Mouse (Mus musculus) spleen, postnatal 4 days (tissue): ENCODE measurements around the gene Prr5l.
"Not testable (repeated sequence)": the region's sequence is repeated elsewhere in the genome, so short reads cannot be mapped to it uniquely, and the experiment has no call there.

Source experiments
- DNase-seq, 2 experiments: peaks; one replicate each; pipeline ENCODE4 v3.0.0; 2022; ENCODE audit warnings: low spot score in 2 of 2

The Prr5l gene

DNA sequence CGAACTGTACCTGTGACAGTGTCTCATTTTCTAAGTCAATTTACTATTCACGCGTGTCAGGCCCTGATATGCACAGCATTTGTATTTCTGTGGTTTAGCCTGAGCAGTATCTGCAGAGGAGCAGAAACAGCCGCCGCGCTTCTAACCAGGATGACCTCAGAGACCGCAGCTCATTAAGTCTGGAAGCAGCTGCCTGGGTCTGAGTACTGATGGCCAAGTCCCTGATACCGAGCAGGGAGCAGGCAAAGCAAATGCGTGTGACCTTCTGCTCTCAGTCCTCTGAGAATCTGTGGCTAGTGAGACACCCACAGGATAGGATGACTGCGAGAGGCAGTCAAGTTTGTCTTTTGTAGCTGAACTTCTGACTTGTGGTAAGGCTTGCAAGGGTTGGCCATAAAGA lies 120.4 kb downstream of the Prr5l start:
- DNase-seq: no peak

- DNase-seq: no peak
Observed at GRCm38 (mm10) chr2:101761898-101762297, 120.9 kb downstream of the Prr5l start.

DNA sequence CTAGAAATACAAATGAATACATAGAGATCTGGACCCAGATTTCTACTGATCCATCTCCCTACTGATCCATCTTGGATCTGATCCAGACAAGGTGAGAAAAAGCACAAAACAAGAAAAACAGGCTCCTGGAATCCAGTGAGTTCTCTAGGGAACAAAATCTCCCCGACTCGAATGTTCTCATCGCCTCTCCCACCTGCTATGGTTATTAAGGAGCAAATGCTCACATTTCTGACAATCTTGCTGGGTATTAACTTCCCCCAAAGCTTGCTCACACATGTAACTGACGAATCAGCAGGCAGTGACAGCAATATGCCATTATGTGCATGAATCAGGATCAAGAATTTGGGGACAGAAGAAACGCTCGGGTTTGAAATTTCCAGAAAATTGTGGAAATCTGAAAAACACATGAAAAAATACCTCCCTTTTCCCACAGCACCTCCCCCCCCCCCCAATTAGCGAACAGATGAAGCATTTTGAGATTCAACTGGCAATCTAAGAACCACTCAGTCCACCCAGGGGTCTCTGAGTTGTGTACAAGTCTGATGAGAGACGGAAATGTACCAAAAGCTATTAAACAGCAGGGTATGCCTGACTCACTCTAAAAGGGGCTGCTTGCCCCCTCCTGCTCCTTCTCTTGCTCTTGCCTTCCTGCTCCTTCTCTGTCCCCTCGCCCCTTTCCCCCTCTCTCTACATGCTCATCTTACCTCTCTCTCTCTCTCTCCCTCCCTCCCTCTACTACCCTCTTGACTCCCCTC lies 123.1 kb downstream of the Prr5l start:
- no peak for DNase-seq

GRCm38 (mm10) chr2:101757806-101758205 lies 125.0 kb downstream of the Prr5l start:
- no peak for DNase-seq

GRCm38 (mm10) chr2:101756069-101756753 lies 126.6 kb downstream of the Prr5l start:
- DNase-seq: no peak

DNA sequence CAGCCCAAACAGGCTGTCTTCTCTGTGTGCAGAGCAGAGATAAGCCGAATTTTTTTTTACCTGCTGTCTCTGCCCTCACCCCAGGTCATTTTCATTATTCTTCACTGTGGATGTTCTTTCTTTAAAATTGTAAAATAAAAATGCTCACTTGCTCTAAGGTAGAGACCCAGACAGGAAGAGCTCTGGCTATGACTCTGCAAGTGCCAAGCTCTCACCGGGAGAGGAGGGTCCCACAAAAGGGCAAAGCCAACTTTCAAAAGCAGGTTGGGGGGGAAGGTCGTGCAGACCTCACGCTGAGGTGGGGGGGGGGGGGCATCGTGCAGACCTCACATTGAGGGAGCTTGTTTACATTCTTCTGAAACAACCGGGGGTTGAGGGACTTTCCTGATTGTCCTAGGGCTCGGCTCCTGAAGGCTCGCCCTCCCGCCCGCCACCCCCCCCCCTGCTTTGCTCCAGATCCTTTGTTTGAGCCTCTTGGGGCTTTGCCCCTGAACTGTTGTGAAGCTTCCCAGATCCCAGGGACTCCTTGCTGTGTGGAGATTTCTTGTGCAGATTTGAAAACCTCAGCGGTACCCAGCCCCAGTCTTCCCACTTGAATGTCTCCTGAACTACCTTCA lies 127.8 kb downstream of the Prr5l start:
- no peak for DNase-seq

DNA sequence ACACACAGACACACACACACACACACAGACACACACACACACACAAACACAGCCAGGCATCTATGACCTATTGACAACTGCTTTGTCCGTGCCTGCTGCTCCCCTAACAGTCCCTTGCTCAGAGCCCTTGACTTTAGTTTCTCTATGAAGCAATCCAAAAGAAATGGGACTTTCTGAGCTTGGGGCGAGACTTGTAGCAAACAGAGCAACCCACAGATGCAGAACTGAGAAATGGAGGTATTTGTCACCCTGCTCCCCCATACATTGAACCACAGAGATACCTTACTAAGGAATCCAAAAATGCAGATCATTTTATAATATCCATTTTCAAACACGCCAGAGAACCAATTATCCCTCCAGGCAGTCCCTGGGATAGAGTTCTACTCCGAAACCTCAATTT lies 128.4 kb downstream of the Prr5l start:
- no peak for DNase-seq

DNA sequence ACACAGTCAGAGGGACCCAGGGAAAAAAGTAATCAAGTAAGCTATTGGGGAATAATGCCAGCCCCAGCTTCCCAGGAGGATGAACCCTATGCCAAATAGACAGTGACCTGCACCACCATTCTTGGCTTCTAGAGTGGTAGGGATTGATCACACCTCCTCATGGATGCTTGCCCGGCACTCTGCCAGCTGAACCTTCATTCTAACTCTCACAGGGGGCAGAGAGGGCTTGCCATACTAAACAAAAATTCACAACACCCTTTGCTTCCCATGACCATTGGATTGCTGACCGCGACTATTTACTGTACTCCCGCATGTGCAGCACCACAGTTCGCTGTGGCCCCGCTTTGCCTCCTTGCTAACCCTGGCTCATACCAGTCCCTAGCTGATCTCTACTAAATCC lies 129.8 kb downstream of the Prr5l start:
- DNase-seq: no peak

DNA sequence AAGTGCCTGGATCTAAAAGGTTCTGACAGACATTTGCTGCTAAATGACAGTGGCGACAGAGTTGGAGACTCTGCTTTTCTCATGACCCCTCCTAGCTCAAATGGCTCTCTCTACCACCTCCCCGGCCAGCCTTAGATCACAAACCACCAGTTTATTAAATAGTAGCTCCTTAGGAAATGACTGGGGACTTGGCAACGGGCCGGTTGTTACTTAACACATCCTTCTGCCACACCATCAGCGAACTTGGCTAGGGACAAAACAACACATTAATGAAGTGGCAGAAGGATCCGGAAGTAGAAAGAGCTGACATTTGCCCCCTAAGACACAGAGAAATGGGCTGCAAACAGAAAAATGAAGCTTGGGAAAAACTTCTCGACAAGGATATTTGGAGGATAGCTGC lies 130.4 kb downstream of the Prr5l start:
- no peak for DNase-seq

DNA sequence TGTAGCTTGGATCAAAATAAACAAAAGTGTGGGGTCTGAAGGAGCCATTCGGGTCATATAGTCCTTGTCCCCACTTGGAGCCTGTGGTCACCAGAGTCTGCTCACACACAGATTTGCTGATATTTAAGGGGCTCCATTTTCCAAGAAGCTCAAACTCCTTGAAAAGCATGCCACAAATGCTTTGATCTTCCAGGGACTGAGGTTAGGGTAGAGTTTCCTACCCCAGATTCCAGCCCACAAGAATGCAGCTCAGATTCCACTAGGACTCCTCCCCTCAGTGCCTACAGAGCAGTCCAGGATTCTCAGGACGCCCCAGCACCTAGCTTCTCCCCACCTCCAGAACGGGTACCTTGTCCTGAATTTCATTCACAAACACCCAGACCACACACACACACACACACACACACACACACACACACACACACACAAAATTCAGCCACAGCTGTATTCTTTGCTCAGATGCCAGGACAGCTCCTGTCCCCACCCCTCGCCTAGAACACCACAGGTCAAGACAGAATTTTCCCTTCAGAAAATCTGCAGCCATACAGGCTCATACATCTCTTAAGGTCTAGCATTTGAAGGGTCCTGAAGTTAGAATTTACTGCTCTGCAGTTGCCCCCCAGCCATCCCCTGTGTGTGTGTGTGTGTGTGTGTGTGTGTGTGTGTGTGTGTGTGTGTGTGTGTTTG lies 131.4 kb downstream of the Prr5l start:
- no peak for DNase-seq

DNA sequence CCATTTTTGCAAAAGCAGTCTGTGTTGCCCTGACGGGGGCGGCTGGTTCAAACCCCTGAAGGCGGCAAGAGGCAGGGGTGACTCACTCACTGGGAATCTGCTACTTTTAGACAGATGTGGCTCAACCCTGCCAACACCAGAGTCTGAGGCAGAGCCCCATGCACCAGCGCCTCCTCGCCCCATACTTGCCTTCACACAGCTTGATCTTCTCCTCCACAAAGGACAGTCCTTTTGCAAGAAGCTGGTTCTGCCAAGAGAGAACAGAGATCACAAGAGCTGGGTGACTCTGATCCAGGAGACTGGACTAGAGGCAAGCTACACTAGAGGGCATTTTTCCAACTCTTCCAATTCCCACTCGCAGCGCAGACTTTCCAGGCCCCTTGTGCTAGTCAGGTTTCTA lies 136.3 kb downstream of the Prr5l start:
- DNase-seq: no peak

- DNase-seq: not testable (repeated sequence)
Observed at GRCm38 (mm10) chr2:101745656-101746055, 137.2 kb downstream of the Prr5l start.

DNA sequence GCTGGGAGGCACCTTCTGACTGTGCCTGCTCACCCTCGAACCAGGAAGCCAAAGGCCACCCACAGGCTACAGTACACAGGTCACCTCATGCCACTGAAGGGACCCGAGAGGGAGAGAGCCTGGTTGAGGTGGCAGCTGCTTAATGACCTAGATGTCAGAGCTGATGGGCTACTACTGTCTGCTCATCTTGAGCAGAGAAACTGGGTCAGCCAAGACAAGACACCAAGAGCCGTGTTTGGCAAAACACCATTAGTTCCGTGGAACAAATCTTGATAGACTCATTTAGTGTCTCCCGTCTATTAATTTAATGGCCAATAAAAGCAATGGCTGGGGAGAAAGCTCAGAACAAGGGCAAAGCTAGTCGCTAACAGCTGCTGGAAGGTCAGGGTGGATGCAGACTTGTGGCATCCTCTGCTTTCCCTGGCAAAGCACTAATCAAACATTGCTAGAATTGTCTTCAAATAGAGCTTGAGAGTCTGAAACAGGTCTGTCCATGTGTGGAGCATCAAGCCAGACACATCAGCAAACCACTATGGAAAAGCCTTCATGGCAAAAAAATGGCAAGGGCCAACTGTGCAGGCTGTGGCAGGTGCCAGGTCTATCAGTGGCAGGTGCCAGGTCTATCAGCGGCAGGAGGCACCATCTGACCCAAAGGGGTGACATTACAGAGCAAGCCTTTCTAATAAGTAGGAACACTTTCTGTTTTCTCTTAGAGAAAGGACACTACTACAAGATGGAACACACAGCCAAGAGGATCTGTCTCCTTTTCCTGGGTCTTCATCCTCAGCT lies 140.6 kb downstream of the Prr5l start:
- no peak for DNase-seq

GRCm38 (mm10) chr2:101741653-101742052 lies 141.2 kb downstream of the Prr5l start:
- DNase-seq: no peak

DNA sequence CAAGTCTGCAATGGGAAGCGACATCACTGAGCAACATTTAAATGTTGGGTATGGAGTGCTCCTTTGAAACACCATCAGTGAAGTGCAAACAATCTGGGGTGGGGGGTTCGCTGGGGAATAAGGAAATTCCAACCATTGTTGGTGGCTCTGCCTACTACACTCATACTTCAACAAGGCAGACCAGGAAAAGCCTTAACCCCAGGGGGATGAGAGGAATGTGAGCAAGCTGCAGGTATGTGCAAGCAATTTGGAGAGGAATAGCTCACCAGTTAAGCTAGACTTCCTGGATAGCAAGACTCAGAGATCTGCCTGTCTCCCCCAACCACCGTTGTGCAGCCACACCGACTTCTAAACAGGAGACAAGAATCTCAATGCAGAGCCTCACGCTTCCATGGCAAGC lies 142.9 kb downstream of the Prr5l start:
- DNase-seq: no peak

- no peak for DNase-seq
Observed at GRCm38 (mm10) chr2:101733564-101733963, 149.3 kb downstream of the Prr5l start.

DNA sequence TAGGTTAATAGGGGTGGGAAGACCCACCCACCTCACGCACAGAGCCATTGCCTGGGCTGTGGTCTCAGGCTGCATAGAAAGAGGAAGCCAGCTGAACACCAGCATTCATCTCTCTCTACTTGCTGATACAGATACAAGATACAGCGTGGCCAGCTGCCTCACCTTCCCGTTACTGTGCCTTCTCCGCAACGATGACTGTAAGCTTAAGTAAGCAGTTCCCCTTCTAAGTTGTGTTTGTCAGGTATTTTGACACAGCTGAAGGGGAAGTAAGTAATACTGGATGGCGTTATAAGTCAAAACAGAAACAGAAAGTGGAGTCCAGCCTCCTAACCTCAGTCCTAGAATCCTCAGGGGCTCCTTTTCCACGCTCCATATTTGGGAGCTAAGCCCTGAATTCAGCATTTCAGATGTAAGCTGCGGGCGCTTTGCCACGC lies 150.0 kb downstream of the Prr5l start:
- peak; percentile 44 to 67 for DNase-seq

GRCm38 (mm10) chr2:101730972-101731371 lies 151.9 kb downstream of the Prr5l start:
- DNase-seq: no peak

- no peak for DNase-seq
Observed at GRCm38 (mm10) chr2:101729472-101729871, 153.4 kb downstream of the Prr5l start.

DNA sequence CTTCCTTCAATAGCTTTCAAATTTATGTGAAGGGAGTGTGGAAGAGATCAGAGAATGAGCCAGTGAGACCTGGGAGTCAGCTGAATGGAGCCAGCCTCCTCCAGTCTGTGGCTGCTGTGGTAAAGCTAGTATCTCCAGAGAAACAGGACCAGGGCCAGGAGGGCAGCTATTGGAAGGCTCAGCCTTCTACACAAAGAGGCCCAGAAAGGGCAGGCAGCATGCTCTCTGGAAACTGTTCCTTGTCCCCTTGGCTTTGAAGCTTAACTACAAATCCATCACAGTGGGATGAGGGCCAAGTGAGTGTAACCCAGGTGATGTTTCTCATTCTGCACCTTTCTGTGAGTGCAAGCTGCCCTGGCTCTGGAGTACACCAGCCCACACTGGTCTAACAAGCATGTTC lies 155.0 kb downstream of the Prr5l start:
- DNase-seq: no peak

DNA sequence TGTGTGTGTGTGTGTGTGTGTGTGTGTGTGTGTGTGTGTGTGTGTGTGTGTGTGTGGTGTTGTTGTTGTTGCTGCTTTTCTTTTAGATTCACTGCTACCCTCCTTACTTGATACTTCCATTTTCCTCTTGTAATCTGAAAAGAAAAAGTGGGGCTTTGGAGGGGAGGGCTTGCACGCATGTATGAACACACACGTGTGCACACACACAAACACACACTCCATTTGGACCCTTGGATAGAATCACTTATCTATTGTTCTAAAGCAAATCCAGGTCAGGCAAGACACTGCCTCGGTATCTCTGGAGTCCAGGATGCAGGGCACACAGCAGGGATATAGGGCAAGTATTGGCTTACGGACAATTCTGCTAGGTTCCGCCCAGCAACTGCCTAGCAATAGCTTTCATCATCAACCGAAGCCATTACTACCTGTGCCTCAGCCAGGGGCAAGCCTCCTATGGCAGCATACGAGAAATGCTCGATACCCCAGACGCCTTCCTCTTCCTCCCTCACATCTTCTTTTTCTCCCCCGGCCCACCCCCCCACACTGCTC lies 159.4 kb downstream of the Prr5l start:
- no peak for DNase-seq
